Mouse (Mus musculus) intestine, embryonic 16.5 days (tissue): ENCODE data around the gene Hist1h2af. TPM values are rescaled to one million over a fixed set of nuclear protein-coding genes. Genes with fewer than 3 reads are reported as not detected.
"Not testable (repeated sequence)": the region's sequence is repeated elsewhere in the genome, so short reads cannot be mapped to it uniquely, and the experiment has no call there.

Source experiments
- ATAC-seq: fragments of 200-750 bp; cut with Nextera tagmentation; 2 replicates; pipeline ENCODE4 v1.8.0; 2017; ENCODE audit warnings: moderate TSS enrichment, moderate library complexity
- H3K27ac ChIP-seq: fragments of 300-500 bp; sonication (generic); 2 replicates; pipeline ENCODE4 v1.5.1; 2014; ENCODE audit warnings: mild to moderate bottlenecking, low read length
- H3K27me3 ChIP-seq: fragments of 300-500 bp; sonication (generic); replicated peaks from 2 replicates; pipeline ENCODE4 v1.6.1; 2014; ENCODE audit warnings: low read length, control low read depth, mixed read lengths; ENCODE audit not compliant: control insufficient read depth, insufficient read depth
- H3K36me3 ChIP-seq: fragments of 300-500 bp; sonication (generic); 2 replicates; pipeline ENCODE4 v1.6.1; 2014; ENCODE audit warnings: low read length, control low read depth; ENCODE audit not compliant: control insufficient read depth, insufficient read depth
- H3K4me1 ChIP-seq: fragments of 300-500 bp; sonication (generic); 2 replicates; pipeline ENCODE4 v1.6.1; 2014; ENCODE audit warnings: low read length, control low read depth, mixed read lengths; ENCODE audit not compliant: control insufficient read depth, insufficient read depth
- H3K4me2 ChIP-seq: fragments of 300-500 bp; sonication (generic); 2 replicates; pipeline ENCODE4 v1.6.1; 2014; ENCODE audit warnings: low read depth, low read length, control low read depth
- H3K4me3 ChIP-seq: fragments of 300-500 bp; sonication (generic); 2 replicates; pipeline ENCODE4 v1.5.1; 2014; ENCODE audit warnings: mild to moderate bottlenecking, low read length
- H3K9ac ChIP-seq: fragments of 300-500 bp; sonication (generic); 2 replicates; pipeline ENCODE4 v1.6.1; 2014; ENCODE audit warnings: low read depth, low read length
- H3K9me3 ChIP-seq: fragments of 300-500 bp; sonication (generic); 2 replicates; pipeline ENCODE4 v1.6.1; 2016; ENCODE audit warnings: low read length, control low read depth; ENCODE audit not compliant: control insufficient read depth
- WGBS: fragments of 180-500 bp; shearing (Covaris S2); extraction: QIAGEN DNeasy Blood & Tissue Kit; methylation state at CpG from one replicate; pipeline ENCODE4 v1.1.7; 2014; 5-methylcytosine and 5-hydroxymethylcytosine counted together
- polyA plus RNA-seq: library from polyadenylated mRNA; unstranded; fragments of >200 nt; fragmentation: Nextera tagmentation; extraction: Ambion mirVana; gene quantifications from 2 replicates; pipeline ENCODE4 v1.2.1, GENCODE M21; 2015

Hist1h2af gene
- polyA plus RNA-seq, 1 experiment from 2014 or later = 3.6 TPM

- H3K9me3 ChIP-seq, H3K36me3 ChIP-seq, H3K27me3 ChIP-seq, ATAC-seq, H3K4me1 ChIP-seq: not testable (repeated sequence)
- peak overlapping the region; percentile 96 for H3K27ac ChIP-seq
- H3K4me3 ChIP-seq = peak overlapping the region; percentile 45
- 0 out of 2 replicates have a peak overlapping the region, but pooled peaks have one; percentile 60 for H3K9ac ChIP-seq
- peak overlapping the region; percentile 62 for H3K4me2 ChIP-seq
- WGBS = 2% methylated on average over 2 of the region's 5 CpGs
Measured at GRCm38 (mm10) chr13:23561531-23561882, 27.8 kb downstream of the Hist1h2af start.

GRCm38 (mm10) chr13:23561883-23562659, 28.4 kb downstream of the Hist1h2af start, which contains the start of gene Hist1h3e:
Gene Hist1h3e (minus strand): TSS chr13:23562369.
- Histone ChIP-seq H3K27ac (peak within 1 kb of the TSS; percentile 96), H3K4me3 (peak within 1 kb of the TSS; percentile 45), H3K4me2 (peak within 1 kb of the TSS; percentile 62), H3K9ac (peak within 1 kb of the TSS; percentile 60)
- under 1% methylated on average over 52 of the region's 67 CpGs for WGBS
- not testable (repeated sequence) for H3K4me1 ChIP-seq, H3K27me3 ChIP-seq, H3K36me3 ChIP-seq, H3K9me3 ChIP-seq
- ATAC-seq = peak; percentile 95

GRCm38 (mm10) chr13:23562699-23563462, 29.2 kb downstream of the Hist1h2af start:
- 2% methylated on average over 18 of the region's 18 CpGs for WGBS
- Histone ChIP-seq H3K36me3 (no peaks in the 10 kb centered on the region), H3K4me3 (peak overlapping the region; percentile 45), H3K27ac (peak overlapping the region; percentile 96), H3K4me1 (no peaks in the 10 kb centered on the region; the same call in 1 of the 2 replicates), H3K9me3 (no peaks in the 10 kb centered on the region), H3K4me2 (peak overlapping the region; percentile 62), H3K9ac (peak overlapping the region; percentile 60; the same call in 1 of the 2 replicates), H3K27me3 (no peaks in the 10 kb centered on the region)
- peak; percentile 45 for ATAC-seq

GRCm38 (mm10) chr13:23564482-23564881, 30.8 kb downstream of the Hist1h2af start:
- Histone ChIP-seq H3K9ac (no peak overlapping the region), H3K27ac (no peak overlapping the region), H3K9me3 (no peaks in the 10 kb centered on the region), H3K36me3 (no peaks in the 10 kb centered on the region), H3K27me3 (no peaks in the 10 kb centered on the region), H3K4me2 (no peak overlapping the region), H3K4me1 (no peaks in the 10 kb centered on the region; the same call in 1 of the 2 replicates), H3K4me3 (no peak overlapping the region)
- WGBS = 85% methylated on average over 2 of the region's 2 CpGs
- ATAC-seq = no peak

GRCm38 (mm10) chr13:23570261-23571021, 36.7 kb downstream of the Hist1h2af start:
- H3K4me1 ChIP-seq, H3K9me3 ChIP-seq, ATAC-seq, H3K36me3 ChIP-seq, H3K27me3 ChIP-seq: not testable (repeated sequence)
- peak overlapping the region; percentile 43 for H3K4me3 ChIP-seq
- H3K4me2 ChIP-seq = peak overlapping the region; percentile 56
- peak overlapping the region; percentile 64 for H3K9ac ChIP-seq
- WGBS = 2% methylated on average over 25 of the region's 41 CpGs
- peak overlapping the region; percentile 96 for H3K27ac ChIP-seq

GRCm38 (mm10) chr13:23571022-23571503, 37.4 kb downstream of the Hist1h2af start, which contains the start of the genes Hist1h2ae and Hist1h2bg:
Gene Hist1h2ae (minus strand): TSS chr13:23571220.
Gene Hist1h2bg (plus strand): TSS chr13:23571396.
- Histone ChIP-seq H3K9ac (peak within 1 kb of the TSS; percentile 72), H3K4me3 (peak within 1 kb of the TSS; percentile 51), H3K4me2 (peak within 1 kb of the TSS; percentile 68), H3K27me3 (no peaks in the 10 kb centered on the region), H3K27ac (peak within 1 kb of the TSS; percentile 96), H3K9me3 (no peaks in the 10 kb centered on the region), H3K4me1 (0 out of 2 replicates have a peak, but pooled peaks cover 4% of the 10 kb centered on the region), H3K36me3 (no peaks in the 10 kb centered on the region)
- ATAC-seq = peak; percentile 88
- WGBS = under 1% methylated on average over 18 of the region's 18 CpGs

GRCm38 (mm10) chr13:23571504-23572217, 38.0 kb downstream of the Hist1h2af start:
- Histone ChIP-seq H3K27ac (peak overlapping the region; percentile 92), H3K4me3 (peak overlapping the region; percentile 51), H3K9ac (peak overlapping the region; percentile 72), H3K4me2 (peak overlapping the region; percentile 68)
- WGBS = under 1% methylated on average over 11 of the region's 34 CpGs
- H3K36me3 ChIP-seq, ATAC-seq, H3K4me1 ChIP-seq, H3K27me3 ChIP-seq, H3K9me3 ChIP-seq: not testable (repeated sequence)

GRCm38 (mm10) chr13:23572218-23573033, 38.7 kb downstream of the Hist1h2af start:
- Histone ChIP-seq H3K36me3 (no peaks in the 10 kb centered on the region), H3K4me1 (peaks cover 12% of the 10 kb centered on the region; the same call in 1 of the 2 replicates), H3K27ac (peak overlapping the region; percentile 89), H3K4me3 (peak overlapping the region; percentile 51), H3K4me2 (peak overlapping the region; percentile 68), H3K27me3 (no peaks in the 10 kb centered on the region), H3K9ac (peak overlapping the region; percentile 72; the same call in 1 of the 2 replicates), H3K9me3 (no peaks in the 10 kb centered on the region)
- ATAC-seq = no peak
- WGBS = 20% methylated on average over 2 of the region's 2 CpGs
